Mouse (Mus musculus) limb, embryonic 15.5 days (tissue): ENCODE results near the gene Faim. TPM values are rescaled to one million over a fixed set of nuclear protein-coding genes. Genes with fewer than 3 reads are reported as not detected.
A peak's percentile ranks its signal among the peaks of the same experiment; 100 is the strongest.

Experiments used
- ATAC-seq: fragments of 200-750 bp; cut with Nextera tagmentation; 2 replicates; pipeline ENCODE4 v1.8.0; 2017; ENCODE audit warnings: low read depth, moderate TSS enrichment; ENCODE audit not compliant: insufficient number of reproducible peaks, low FRiP score, low TSS enrichment
- H3K27ac ChIP-seq: fragments of 300-500 bp; sonication (generic); 2 replicates; pipeline ENCODE4 v1.5.1; 2015; ENCODE audit warnings: moderate library complexity, mild to moderate bottlenecking, inconsistent platforms
- H3K27me3 ChIP-seq: fragments of 300-500 bp; sonication (generic); 2 replicates; pipeline ENCODE4 v1.6.1; 2015; ENCODE audit warnings: inconsistent platforms
- H3K36me3 ChIP-seq: fragments of 300-500 bp; sonication (generic); 2 replicates; pipeline ENCODE4 v1.6.1; 2015; ENCODE audit warnings: inconsistent platforms
- H3K4me1 ChIP-seq: fragments of 300-500 bp; sonication (generic); 2 replicates; pipeline ENCODE4 v1.6.1; 2015; ENCODE audit warnings: inconsistent platforms
- H3K4me2 ChIP-seq: fragments of 300-500 bp; sonication (generic); 2 replicates; pipeline ENCODE4 v1.6.1; 2015; ENCODE audit warnings: mild to moderate bottlenecking, inconsistent platforms
- H3K4me3 ChIP-seq: fragments of 300-500 bp; sonication (generic); 2 replicates; pipeline ENCODE4 v1.5.1; 2015; ENCODE audit warnings: mild to moderate bottlenecking, inconsistent platforms
- H3K9ac ChIP-seq: fragments of 300-500 bp; sonication (generic); 2 replicates; pipeline ENCODE4 v1.6.1; 2015; ENCODE audit warnings: inconsistent platforms
- H3K9me3 ChIP-seq: fragments of 300-500 bp; sonication (generic); 2 replicates; pipeline ENCODE4 v1.6.1; 2016; ENCODE audit warnings: inconsistent platforms
- WGBS: fragments of 180-500 bp; shearing (Covaris S2); methylation state at CpG from one replicate; pipeline ENCODE4 v1.1.7; 2015; 5-methylcytosine and 5-hydroxymethylcytosine counted together
- polyA plus RNA-seq: library from polyadenylated mRNA; unstranded; fragments of >200 nt; fragmentation: Nextera tagmentation; extraction: Ambion mirVana; gene quantifications from 2 replicates; pipeline ENCODE4 v1.2.1, GENCODE M21; 2015

Faim gene
- 33.0 and 34.0 TPM in 2 replicates for polyA plus RNA-seq

DNA sequence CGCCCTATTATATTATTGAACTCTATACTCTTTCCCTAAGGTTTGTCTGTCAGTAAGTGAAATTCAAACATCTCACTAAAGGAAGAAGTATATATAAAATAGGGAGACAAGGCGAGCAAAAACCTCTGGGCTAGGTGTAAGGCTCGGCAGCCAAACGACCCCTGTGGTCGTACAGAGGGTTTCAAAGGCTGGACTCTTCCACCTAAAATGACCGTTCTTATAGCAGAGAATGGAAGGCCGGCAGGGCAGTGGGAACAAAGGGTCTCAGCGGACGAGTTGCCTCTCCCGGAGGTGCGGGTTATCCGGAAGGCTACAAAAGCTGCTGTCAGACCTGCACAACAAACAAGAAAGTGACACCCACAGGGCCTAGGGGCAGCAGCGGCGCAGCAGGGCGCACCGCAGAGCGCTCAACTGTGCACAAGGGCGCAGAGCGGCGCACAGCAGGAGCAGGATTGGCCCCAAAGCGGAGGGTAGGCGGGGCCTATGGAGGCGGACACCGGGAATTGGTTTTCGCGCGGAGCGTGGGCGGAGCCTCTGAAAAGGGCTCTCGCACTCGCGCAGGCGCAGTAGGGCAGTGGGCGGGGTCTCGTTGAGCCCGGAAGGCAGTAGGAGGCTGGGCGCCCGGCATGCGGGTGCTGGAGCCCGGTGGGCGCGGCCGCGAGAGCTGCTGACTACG is at the start of gene Faim:
Faim (plus strand) TSS at position 574 of the 676 bp plus-strand sequence.
- H3K4me1 ChIP-seq = peaks cover 10% of the 10 kb centered on the region; the same call in 1 of the 2 replicates
- H3K27me3 ChIP-seq = peaks cover 20% of the 10 kb centered on the region
- peak within 1 kb of the TSS; percentile 92 for H3K4me2 ChIP-seq
- H3K9ac ChIP-seq = peak within 1 kb of the TSS; percentile 54
- no peaks in the 10 kb centered on the region for H3K9me3 ChIP-seq
- H3K36me3 ChIP-seq = no peaks in the 10 kb centered on the region
- 1% methylated on average over 45 of the region's 45 CpGs for WGBS
- no peak within 1 kb of the TSS; the same call in 1 of the 2 replicates for H3K27ac ChIP-seq
- peak within 1 kb of the TSS; percentile 87 for H3K4me3 ChIP-seq
- ATAC-seq = peak; percentile 97

DNA sequence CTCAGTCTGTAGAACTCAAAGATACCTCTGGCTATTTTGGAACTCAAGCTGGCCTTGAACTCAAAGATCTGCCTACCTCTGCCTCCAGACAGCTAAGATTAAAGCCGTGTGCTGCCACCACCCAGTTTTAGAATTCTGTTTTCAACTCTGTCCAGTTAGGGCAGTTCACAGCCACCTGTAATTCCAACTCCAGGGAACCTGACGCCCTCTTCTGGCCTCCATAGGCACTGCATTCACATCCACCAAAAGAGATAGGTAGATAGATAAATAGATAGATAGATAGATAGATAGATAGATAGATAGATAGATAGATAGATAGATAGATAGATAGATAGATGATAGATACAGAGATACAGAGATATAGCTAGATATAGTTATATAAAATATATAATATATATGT is 46.9 kb upstream of the Faim start:
- H3K4me1 ChIP-seq = no peaks in the 10 kb centered on the region
- no peak overlapping the region for H3K9ac ChIP-seq
- no peak for ATAC-seq
- peaks cover 4% of the 10 kb centered on the region; the same call in 1 of the 2 replicates for H3K27me3 ChIP-seq
- H3K27ac ChIP-seq = no peak overlapping the region
- no peak overlapping the region for H3K4me2 ChIP-seq
- WGBS = 14% methylated on average over 2 of the region's 2 CpGs
- no peaks in the 10 kb centered on the region for H3K9me3 ChIP-seq
- H3K4me3 ChIP-seq = no peak overlapping the region
- no peaks in the 10 kb centered on the region for H3K36me3 ChIP-seq

DNA sequence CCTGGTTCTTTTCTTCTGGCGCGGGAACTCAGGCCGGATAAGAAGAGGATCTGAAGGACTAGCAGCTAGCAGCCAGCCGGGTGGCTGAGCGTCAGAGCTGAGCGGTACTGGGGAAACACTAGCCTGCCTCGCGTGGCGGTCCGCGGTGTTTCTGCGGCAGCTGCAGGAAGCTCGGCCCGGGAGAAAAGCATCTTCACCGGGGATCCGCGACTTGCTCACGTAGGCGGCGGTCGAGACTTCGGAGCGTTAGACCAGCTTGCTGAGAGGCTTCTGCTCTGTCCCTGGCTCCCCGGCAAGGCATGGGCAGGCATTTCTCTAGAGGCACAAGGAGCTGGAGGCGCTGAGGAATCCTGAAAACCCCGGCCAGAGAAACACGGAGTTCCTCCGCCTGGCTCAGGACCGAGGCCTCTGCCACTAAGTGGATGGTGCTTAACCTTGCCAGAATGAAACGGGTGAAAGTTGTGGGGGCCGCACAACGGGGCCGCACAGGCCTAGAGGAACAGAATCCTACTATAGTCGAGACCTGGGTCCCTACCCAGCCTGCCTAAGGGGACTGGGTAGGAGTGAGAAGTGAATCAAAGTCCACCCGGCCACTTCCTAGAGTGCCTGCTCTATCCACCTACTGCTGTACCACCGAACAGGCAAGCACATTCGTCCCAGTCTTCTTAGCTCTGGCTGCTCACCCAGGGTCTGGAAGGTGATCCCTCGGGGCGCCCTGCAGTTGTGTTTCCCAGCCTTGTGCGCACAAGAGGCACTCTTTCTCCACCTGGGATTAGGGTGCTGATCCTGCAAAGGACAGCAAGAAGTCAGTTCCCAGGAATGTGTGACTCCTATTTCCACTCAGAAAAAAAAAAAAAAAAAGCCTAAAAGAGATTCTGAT is 33.8 kb upstream of the Faim start:
- no peak overlapping the region for H3K27ac ChIP-seq
- no peaks in the 10 kb centered on the region for H3K9me3 ChIP-seq
- peaks cover 81% of the 10 kb centered on the region for H3K27me3 ChIP-seq
- peaks cover 40% of the 10 kb centered on the region for H3K4me1 ChIP-seq
- no peak overlapping the region for H3K9ac ChIP-seq
- WGBS = 2% methylated on average over 40 of the region's 40 CpGs
- H3K4me3 ChIP-seq = peak overlapping the region; percentile 24
- H3K36me3 ChIP-seq = no peaks in the 10 kb centered on the region
- H3K4me2 ChIP-seq = peak overlapping the region; percentile 39
- no peak for ATAC-seq

DNA sequence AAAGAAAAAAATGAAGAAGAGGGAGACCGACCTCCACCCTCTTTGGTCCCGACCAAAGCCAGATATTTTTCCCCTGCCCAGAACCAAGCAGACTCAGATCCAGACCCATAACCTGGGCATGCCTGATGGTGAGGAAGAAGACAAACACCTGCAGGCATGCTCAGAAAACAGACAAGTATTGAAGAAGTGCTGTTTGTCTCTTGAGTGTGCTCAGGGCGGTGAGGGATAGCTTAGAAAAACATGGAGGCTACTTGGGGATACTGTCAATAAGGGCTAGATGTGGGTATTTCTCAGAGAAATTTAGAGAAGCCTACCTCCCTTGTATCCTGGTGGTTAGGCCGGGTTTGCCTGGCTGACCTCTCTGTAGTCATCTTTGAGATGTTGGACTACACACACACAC is 32.9 kb upstream of the Faim start:
- H3K9ac ChIP-seq = no peak overlapping the region
- H3K27me3 ChIP-seq = peaks cover 87% of the 10 kb centered on the region
- 5% methylated on average over 4 of the region's 4 CpGs for WGBS
- ATAC-seq = no peak
- no peak overlapping the region for H3K4me2 ChIP-seq
- no peaks in the 10 kb centered on the region for H3K36me3 ChIP-seq
- H3K27ac ChIP-seq = no peak overlapping the region
- H3K9me3 ChIP-seq = no peaks in the 10 kb centered on the region
- no peak overlapping the region for H3K4me3 ChIP-seq
- H3K4me1 ChIP-seq = peaks cover 40% of the 10 kb centered on the region

GRCm38 (mm10) chr9:98953830-98954229 is 32.3 kb upstream of the Faim start:
- H3K4me3 ChIP-seq = no peak overlapping the region
- WGBS = 3% methylated on average over 9 of the region's 9 CpGs

GRCm38 (mm10) chr9:98954391-98955102 is 31.6 kb upstream of the Faim start:
- H3K4me3 ChIP-seq = peak overlapping the region; percentile 46
- no peak for ATAC-seq
- H3K9ac ChIP-seq = no peak overlapping the region
- peak overlapping the region; percentile 90 for H3K4me2 ChIP-seq
- no peaks in the 10 kb centered on the region for H3K36me3 ChIP-seq
- peaks cover 40% of the 10 kb centered on the region for H3K4me1 ChIP-seq
- peaks cover 92% of the 10 kb centered on the region for H3K27me3 ChIP-seq
- 2% methylated on average over 33 of the region's 33 CpGs for WGBS
- no peaks in the 10 kb centered on the region for H3K9me3 ChIP-seq
- no peak overlapping the region for H3K27ac ChIP-seq

More at GRCm38 (mm10) chr9:98953830-98954229, 32.3 kb upstream of the Faim start:
- H3K9ac ChIP-seq = no peak overlapping the region
- ATAC-seq = no peak
- peaks cover 40% of the 10 kb centered on the region for H3K4me1 ChIP-seq
- peaks cover 90% of the 10 kb centered on the region for H3K27me3 ChIP-seq
- H3K27ac ChIP-seq = no peak overlapping the region
- no peak overlapping the region for H3K4me2 ChIP-seq
- no peaks in the 10 kb centered on the region for H3K9me3 ChIP-seq
- no peaks in the 10 kb centered on the region for H3K36me3 ChIP-seq

DNA sequence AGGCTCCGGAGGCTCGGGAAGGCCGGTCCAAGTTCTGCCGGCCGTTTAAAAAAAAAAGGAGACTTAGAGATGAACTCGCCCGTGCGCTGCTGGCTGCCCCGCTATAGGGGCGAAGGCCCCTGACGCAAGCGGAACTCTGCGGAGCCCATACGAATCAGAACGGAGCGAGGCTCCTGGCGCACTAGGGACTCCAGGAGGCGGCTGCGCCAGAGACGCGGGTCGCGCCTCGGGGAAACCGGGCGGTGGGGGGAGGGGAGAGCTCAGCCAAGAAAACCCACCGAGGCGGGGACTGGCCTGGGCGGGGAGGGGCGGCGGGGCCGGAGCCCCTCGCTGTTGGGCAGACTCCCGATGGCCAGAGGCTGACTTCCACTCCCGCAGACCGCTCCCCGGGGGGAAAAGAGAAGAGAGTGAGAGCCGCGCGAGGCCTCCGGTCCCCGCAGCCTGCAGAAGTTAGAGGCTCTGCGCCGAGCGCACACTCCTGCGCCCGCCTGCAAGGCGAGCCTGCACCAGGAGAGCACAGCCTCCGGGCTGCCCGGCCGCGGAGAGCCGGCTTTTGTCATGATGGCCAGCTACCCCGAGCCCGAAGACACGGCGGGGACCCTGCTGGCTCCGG is 31.0 kb upstream of the Faim start, which contains the start of gene Foxl2:
Foxl2 (plus strand) TSS at position 186 of the 613 bp plus-strand sequence.
- H3K27me3 ChIP-seq = peaks cover 96% of the 10 kb centered on the region
- ATAC-seq = no peak

DNA sequence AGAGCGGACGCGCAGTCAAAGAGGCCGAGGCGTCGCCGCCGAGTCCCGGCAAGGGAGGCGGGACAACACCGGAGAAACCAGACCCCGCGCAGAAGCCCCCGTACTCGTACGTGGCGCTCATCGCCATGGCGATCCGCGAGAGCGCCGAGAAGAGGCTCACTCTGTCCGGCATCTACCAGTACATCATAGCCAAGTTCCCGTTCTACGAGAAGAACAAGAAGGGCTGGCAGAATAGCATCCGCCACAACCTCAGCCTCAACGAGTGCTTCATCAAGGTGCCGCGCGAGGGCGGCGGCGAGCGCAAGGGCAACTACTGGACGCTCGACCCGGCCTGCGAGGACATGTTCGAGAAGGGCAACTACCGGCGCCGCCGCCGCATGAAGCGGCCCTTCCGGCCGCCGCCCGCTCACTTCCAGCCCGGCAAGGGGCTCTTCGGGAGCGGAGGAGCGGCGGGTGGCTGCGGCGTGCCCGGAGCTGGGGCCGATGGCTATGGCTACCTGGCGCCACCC is 30.4 kb upstream of the Faim start:
- Histone ChIP-seq H3K27me3 (peaks cover 96% of the 10 kb centered on the region), H3K27ac (no peak overlapping the region), H3K4me1 (peaks cover 40% of the 10 kb centered on the region), H3K9me3 (no peaks in the 10 kb centered on the region), H3K4me3 (peak overlapping the region; percentile 46), H3K9ac (peak overlapping the region; percentile 39; the same call in 1 of the 2 replicates), H3K4me2 (peak overlapping the region; percentile 90), H3K36me3 (no peaks in the 10 kb centered on the region)
- 0 out of 2 replicates have a peak, but pooled peaks have one; percentile 16 for ATAC-seq
- WGBS = under 1% methylated on average over 60 of the region's 60 CpGs

More for the DNA sequence above, 31.0 kb upstream of the Faim start, which contains the start of gene Foxl2:
- H3K4me2 ChIP-seq = peak within 1 kb of the TSS; percentile 90
- no peaks in the 10 kb centered on the region for H3K36me3 ChIP-seq
- H3K9ac ChIP-seq = peak within 1 kb of the TSS; percentile 39; the same call in 1 of the 2 replicates
- no peaks in the 10 kb centered on the region for H3K9me3 ChIP-seq
- 1% methylated on average over 57 of the region's 58 CpGs for WGBS
- peaks cover 40% of the 10 kb centered on the region for H3K4me1 ChIP-seq
- no peak within 1 kb of the TSS for H3K27ac ChIP-seq
- H3K4me3 ChIP-seq = peak within 1 kb of the TSS; percentile 46

DNA sequence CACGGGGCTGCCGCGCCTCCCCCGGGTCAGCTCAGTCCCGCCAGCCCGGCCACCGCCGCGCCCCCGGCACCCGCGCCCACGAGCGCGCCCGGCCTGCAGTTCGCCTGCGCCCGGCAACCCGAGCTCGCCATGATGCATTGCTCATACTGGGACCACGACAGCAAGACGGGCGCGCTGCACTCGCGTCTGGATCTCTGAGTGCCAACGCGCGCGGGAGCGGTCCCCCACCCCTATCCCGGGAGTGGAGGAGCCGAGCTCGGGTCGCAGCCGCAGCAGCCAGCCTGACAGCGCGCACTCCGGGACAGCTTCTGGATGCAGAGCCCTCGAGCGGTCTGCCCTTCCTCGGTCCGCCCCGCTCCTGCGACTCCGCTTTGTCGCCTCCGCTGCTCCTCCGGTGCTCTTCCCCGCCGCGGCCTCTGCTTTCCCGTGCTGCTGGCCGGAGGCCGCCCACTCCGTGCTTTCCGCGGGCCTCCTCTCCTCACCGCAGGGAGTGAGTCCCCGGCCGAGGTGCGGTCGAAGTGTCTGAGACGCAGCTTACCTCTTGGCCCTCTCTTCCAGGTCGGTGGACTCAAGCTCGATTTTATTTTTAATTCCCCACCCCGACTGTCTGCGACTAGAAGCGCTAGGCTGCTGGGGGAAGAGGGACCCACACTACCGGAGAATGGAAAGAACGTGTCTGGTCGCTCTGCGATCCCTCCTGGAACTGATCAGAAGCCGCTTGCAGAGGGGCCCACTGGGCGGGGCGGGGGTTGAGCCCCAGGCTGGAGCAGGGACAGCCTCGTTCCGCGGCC is 29.4 kb upstream of the Faim start:
- Histone ChIP-seq H3K27me3 (peaks cover 96% of the 10 kb centered on the region), H3K4me2 (peak overlapping the region; percentile 90), H3K27ac (no peak overlapping the region), H3K4me1 (peaks cover 40% of the 10 kb centered on the region), H3K9ac (peak overlapping the region; percentile 17; the same call in 1 of the 2 replicates), H3K9me3 (no peaks in the 10 kb centered on the region), H3K36me3 (no peaks in the 10 kb centered on the region), H3K4me3 (peak overlapping the region; percentile 46)
- under 1% methylated on average over 78 of the region's 80 CpGs for WGBS
- ATAC-seq = no peak

DNA sequence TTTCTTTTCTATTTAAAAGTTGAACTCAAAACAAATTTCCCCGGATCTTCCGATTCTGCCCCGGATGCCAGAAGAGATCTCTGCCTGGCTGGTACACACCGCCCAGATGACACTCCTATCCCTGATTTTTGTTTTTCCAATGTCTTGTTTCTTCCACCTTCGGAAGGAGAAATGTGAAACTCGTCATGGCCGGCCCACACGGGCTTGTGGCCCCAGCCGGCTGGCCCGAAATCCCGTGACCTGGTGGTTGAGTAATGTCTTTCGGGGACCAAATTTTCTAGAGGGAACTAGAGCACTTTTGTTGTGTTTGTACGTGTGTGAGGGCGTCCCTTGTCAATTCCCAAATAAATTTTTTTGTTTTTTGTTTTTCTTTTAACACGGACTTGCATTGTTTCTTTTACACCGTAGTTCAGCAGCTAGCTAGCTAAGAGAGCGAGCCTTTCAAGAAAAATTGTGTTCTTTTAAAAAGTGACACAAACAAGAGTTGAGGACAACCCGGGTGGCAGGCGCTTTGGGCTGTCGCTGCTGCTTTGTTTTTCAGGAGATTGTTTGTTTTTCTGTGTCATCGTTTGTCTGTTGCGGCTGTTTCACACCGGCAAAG is 28.3 kb upstream of the Faim start:
- Histone ChIP-seq H3K4me3 (no peak overlapping the region), H3K27me3 (peaks cover 96% of the 10 kb centered on the region), H3K9me3 (no peaks in the 10 kb centered on the region), H3K36me3 (no peaks in the 10 kb centered on the region), H3K9ac (no peak overlapping the region), H3K27ac (no peak overlapping the region), H3K4me2 (no peak overlapping the region), H3K4me1 (peaks cover 30% of the 10 kb centered on the region)
- WGBS = 1% methylated on average over 23 of the region's 23 CpGs
- no peak for ATAC-seq
